Mouse (Mus musculus) c-Kit-positive CD71-positive TER-119-positive erythroid progenitor cells, embryonic 14.5 days (primary cell): ENCODE measurements around the gene Mllt1.

Experiments
- DNase-seq: peaks from one replicate; pipeline ENCODE4 v3.0.0-alpha.2; 2013; ENCODE audit warnings: low spot score

The Mllt1 gene

DNA sequence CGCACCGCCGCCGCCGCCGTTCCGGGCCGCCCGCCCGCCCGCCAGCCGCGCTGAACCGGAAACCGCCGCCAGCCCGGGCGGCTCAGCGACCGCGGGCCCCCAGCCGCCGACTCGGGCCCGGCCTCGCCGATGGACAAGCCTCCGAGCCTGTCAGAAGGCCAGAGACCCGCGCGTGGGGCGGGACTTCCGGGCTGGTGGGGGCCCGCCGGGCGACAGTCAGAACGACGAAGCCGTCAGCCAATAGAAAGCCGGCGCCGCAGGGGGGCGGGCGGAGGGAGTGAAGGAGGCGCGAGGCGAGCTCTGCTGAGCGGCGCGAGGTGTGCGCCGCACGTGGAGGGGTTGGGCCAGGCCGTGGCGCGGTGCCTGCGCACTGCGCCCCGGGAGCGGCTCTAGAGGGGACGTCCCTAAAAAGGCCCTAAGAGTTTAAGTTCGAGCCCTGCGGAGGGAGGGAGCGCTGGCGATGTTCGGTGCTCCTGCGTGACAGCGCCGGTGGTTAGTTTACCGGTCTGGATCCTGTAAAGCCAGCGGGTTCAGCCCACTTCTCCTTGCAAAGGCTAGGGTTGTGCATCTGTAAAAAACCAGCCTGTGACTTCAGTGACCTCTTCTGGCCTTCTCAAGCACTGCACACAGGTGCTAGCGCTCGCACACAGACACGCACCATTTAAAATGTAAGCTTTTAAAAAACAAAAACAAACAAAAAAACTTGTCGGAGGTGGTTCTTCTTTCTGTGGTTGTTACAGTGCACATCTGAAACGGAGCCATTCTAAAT is at the start of gene Mllt1:
Mllt1 (minus strand) TSS at position 53 of the 769 bp plus-strand sequence.
- DNase-seq = peak; percentile 94

DNA sequence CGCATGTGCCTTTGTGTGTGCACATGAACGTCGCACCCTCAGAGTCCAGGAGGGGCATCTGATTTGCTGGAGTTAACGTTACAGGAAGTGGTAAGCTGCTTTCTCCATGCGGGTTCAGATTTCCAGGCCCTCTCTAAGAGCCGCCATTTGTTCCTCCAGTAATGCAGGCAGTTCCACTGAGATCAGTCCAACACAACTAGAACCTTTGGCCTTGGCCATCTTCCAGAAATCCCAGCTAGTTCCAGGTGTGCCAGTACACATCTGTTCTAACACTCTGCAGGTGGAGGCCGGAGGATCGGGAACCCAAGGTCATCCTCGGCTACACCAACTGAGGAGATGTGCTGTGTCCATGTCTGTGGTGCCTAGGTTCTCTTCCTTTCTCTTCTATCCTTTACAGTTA is 49.7 kb upstream of the Mllt1 start:
- no peak for DNase-seq

DNA sequence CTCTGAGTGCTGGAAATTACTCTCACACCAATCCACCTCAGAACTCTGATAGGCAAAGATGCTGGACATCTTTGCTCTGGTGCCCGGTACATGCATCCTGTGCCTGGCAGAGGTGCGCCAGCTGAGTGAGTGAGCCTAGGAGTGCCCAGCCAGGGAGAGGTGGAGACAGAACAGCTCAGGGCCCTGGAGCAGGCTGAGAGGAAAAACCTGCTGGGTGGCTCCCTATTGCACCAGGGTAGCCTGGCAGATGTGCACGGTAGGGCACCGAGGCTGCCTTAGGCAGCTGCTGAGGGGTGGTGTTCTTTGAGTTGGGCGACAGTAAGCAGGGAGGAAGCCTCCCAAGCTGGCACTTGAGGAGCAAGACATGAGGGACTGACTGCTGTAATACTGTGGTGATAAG is 46.8 kb upstream of the Mllt1 start, which contains the start of gene Acer1:
Acer1 (minus strand) TSS at position 114 of the 400 bp plus-strand sequence.
- no peak for DNase-seq

DNA sequence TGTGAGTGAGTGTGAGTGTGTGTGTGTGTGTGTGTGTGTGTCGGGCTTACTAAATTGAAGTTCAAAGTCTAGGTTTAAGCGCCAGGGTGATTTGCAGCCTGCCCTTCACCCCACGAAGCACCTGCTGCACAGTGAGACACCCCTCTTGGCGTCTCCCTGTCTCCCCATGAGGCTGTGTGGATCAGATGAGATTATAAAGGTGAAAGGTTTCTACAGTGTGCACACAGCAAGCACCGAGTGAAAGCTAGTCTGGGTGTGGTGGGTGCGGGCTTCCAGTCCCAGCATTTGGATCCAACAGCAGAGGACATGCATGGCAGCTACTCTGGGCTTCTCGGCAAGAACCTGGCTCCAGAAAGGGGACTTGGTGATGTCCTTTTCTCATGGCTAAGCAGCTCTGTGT is 45.8 kb upstream of the Mllt1 start:
- no peak for DNase-seq

DNA sequence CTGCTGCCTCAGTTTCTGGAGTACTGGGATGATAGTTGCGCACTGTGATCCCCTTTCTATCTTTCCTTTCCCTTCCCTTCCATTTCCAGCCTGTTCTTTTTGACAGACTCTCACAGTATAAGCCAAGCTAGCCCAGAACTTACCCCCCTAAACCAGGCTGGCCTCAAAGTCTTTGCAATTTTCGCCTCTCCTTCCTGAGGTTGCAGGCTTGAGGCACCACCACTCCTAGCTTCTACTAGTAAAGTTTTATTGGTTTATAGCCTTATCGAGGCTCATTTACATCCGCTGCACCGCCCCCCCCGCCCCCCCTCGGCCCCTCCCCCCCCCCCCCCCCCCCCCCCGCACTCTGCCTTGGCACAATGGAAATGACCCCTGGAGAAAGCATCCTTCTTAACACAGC is 44.3 kb upstream of the Mllt1 start:
- DNase-seq = no peak

DNA sequence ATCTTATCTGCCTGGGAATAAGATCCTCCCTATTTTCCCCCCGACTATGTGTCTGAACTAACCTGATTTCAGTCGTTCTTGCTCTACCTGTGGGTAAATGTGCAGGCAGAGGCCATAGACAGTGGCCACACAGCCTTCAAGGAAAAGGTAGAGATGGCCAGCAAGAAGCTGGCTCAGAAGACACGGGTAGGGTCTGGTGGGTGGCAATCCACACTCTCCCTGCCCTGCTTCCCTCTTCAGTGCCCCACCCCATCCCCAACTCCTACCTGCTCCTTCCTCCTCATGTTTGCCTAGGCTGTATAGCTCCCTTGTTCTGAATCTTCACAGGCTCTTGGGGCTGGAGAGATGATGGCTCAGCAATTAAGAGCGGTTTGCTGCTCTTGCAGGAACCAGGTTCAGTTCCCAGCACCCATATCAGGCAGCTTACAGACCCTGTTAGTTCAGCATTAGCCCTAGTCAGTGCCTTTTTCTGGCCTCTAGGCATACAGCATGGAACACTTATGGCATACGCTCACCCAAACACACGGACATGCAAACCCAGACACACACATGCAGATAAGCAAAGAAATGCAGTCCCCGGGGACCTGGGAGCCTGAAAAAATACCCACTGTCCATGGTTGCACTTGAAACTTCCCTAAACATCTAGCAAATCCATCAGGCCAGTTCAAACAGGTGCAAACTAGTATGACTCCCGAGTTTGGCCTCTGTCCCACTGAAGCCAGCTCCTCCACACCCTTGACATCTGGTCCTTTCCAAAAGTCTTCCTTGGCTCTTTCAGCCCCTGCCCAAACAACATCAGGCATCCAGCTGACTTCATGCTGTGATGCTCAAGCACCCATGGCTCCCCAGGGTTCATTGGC is 41.5 kb upstream of the Mllt1 start:
- DNase-seq = no peak

DNA sequence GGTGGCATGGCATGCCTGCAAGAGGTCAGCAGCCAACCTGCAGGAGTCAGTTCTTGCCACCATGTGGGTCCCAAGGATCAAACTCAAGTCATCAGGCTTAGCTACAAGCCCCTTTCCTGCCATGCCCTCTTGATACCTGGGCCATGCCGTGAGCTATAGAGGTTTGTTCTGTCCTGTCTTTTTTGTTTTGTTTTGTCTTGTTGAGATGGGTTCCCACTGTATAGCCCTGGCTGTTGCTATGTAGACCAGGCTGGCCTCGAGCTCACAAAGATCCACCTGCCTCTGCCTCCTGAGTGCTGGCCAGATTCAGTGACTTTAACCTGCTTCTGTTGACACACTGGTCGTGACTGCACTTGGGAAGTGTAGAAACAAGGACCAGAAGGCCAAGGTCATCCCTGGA is 40.2 kb upstream of the Mllt1 start:
- no peak for DNase-seq

DNA sequence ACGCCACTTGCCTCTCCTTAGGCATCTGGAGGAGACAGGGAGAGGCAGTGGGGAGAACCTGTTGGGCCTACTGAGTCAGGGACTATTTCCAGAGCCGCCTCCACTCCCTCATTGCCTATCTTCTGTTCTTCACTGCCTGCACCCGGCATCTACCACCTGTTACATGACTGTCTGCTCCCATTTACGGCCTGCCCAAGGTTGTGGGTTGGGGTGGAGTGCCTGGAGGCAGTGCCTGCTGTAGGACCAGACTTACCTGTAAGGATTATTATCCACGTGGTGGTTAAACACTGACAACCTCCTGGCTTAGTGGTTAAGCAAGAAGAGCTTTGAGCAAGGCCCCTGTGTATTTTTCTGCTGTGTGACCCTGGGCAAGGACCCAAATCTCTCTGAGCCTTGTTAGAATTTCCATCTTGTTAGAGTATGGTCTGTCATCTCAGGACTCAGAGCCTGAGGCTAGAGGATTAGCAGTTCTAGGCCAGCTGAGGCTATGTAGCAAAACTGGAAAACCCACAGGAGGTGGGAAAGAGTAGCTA is 39.6 kb upstream of the Mllt1 start:
- no peak for DNase-seq

DNA sequence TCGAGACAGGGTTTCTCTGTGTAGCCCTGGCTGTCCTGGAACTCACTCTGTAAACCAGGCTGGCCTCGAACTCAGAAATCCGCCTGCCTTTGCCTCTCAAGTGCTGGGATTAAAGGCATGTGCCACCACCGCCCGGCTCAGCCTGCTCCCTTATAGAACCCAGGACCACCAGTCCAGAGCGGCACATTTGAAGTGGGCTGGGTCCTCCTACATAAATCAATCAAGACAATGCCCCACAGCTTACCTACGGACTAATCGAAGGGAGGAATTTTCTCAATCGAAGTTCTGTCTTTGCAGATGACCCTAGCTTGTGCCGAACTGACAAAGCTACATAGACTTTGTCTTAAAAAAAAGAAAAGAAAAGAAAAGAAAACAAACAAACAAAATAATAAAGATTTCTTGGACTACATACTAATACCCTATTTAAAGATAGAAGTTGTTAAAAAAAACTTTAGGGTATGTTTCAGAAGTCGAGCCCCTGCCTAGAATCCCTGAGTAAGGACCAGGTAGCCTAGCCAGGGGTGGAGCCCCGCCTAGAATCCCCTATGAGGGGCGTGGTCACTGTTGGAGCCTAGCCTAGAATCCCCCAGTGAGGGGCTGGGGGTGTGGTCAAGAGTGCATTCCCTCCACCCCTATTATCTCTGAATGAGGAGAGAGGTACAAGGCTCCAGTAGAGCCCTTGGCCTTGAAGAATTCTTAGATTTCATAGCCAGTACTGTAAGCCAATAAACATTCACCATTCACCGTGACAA is 38.9 kb upstream of the Mllt1 start:
- DNase-seq = no peak

DNA sequence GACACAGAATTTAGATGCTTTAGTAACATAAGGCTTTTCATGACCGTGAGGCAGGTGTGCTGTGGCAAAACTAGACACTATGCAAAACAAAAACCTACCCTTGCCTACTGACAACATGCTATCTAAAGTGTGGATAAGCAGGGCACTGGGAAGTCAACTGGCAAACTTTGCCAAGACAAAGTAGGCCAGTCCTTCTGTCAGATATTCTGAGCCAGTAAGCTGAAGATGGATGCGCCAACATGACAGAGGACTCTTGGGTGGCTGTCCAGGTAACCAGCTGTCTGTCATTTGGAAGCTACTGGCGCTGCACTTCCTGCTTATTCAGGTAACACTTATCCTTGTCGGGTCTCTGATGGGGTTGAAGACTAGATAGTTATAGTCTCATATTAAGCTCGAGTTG is 34.9 kb upstream of the Mllt1 start:
- no peak for DNase-seq

DNA sequence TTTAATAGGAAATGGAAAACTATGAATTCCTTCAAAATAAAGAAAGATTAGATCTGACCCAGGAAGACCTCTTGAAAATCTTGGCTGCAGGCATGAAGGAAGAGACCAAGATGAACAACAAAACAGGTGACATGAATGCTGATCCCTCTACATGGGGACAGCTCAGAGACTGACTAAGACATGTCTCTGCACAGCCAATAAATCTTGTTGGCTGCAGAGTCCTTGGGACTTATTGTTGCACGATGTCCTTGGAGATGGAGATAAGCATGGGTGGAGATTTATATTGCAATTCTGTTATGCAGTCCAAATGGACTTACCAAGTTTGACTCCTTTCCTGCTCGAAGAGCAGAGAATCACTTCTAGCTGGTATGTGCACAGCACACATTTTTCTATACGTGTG is 34.1 kb upstream of the Mllt1 start:
- no peak for DNase-seq

DNA sequence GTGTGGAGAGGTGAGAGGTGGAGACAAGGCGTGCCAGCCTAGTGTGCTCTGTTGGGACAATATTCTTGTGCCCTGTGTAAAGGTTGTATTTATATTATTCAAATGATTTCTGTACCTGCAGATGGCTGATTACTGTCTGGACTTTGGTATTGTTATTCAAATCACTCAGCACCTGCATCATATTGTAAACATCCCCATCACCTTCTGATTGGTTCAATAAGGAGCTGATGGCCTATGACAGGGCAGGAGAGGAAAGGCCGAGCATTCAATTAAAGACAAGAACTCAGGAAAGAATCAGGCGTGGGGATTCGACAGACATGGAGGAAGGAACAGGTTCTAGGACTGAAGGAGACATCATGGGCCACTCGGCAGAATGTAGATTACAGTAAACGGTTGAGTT is 28.4 kb upstream of the Mllt1 start:
- no peak for DNase-seq

DNA sequence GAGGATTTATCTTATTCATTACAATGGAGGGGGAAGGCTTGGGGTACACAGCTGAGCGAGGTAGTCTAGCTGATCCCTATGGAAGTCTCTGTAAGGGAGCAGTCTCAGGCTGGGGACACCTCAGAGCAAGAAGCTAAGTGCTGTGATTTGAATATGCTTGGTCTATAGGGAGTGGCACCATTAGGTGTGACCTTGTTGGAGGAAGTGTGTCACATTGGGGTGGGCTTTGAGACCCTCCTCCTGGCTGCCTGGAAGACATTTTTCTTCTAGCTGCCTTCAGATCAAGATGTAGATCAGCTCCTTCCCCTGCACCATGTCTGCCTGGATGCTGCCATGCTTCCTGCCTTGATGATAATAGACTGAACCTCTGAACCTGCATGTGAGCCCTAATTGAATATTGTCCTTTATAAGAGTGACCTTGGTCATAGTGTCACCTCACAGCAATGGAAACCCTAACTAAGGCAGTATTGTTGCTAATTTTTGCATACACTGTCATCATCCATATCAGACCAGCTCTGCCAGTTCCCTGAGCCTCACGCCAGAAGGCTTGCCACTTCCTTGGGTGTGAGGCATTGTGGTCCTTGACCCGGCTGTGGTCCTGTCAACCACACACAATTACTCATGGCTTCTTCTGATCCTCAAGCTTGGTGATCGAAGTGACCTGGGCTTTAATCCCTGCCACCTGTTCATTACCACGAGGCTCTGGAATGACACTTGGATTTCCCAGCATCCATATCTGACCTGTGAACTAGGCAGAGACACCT is 27.6 kb upstream of the Mllt1 start:
- no peak for DNase-seq

DNA sequence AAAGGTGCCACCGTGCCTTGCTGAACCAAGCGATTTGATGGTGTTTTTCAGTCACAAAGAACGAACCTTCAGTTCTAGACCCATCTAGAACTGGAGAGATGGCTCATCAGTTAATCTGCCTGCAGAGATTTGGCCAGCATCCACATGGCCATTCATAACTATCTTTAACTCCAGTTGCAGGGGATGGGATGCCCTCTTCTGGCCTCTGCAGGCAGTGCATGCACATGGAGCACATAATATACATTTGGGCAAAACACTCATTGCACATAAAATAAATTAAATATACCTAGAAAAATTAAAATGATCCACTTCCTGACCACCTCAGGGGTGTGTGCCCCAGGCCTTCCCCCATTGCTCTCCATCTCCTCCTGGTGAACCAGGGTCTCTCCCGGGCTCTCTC is 26.7 kb upstream of the Mllt1 start:
- DNase-seq = no peak

DNA sequence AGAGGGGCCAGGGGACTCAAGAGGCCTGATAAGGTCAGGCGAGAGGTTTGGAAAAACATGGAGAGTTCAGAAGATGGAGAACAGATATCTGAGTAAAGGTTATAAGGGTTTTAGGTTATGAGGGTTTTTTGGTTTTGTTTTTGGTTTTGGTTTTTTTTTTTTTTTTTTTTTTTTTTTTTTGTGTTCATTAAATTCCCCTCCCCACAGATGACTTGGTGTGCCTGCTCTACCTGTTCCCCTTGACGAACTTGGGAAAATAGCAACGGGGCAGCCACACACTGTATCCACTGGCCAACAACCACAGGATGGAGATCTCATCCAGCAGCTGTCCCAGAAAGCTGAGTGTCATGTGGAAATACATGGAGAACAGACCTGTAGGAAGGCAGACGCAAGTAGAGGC is 23.5 kb upstream of the Mllt1 start:
- no peak for DNase-seq

DNA sequence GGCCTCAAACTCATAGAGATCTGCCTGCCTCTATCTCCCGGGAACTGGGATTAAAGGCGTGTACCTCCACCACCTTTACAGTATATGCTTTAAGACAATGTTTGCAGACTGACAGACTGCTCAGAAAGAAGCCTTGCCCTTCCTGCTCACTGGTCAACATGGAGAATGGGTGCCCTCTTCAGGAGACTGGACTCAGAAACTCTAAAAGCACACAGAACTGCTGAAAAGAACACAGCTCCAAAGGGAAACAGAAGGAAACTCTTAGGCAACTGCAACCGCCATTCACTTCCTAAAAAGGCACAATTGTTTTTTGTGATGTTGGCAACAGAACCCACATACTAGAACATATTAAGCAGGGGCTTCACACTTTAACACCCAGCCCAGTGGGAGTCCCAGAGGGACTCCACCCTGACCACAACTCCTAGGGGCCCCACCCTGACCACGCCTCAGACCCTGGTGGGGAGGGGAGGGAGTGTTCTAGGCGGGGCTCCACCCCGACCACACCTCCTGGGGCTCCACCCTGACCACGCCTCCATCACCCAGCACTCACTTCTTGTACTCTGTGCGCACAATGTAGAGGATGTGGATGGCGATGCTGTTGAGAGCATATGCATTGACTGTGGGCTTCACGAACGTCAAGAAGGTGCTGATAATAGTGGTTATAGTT is 22.7 kb upstream of the Mllt1 start:
- DNase-seq = peak; percentile 74

DNA sequence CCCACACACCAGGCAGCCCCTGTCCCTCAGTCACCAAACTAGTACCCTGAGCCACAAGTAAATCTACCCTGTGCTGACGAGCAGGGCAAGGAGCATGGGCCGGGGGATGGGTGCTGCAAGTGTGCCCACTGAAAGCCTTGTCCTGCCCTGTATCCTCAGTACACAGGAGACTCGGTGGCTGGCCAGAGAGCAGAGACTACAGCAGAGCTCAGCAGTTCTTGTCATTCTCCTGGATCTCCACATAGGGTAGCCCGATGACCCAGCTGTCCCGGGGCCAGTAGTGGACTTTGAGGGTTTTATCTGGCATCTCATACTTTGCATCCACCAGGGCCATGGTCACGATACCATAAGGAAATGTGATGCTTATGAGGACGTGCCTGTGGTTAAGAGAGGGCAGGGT is 19.7 kb upstream of the Mllt1 start:
- DNase-seq = no peak

DNA sequence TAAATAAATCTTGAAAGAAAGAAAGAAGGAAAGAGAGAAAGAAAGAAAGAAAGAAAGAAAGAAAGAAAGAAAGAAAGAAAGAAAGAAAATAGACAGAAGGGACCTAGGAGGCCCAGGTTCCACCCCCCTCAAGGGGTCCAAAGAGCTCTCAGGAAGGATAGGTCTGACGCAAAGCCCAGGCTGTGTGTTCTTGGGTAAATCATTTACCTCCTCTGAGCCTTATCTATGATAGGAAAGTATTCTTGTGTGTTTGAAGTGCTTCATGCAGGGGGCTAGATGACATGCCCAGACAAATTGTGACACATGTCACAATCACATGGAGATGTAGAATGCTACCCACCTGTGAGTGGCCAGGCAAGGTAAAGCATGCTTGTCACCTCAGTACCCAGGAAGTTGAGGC is 17.4 kb upstream of the Mllt1 start:
- no peak for DNase-seq

DNA sequence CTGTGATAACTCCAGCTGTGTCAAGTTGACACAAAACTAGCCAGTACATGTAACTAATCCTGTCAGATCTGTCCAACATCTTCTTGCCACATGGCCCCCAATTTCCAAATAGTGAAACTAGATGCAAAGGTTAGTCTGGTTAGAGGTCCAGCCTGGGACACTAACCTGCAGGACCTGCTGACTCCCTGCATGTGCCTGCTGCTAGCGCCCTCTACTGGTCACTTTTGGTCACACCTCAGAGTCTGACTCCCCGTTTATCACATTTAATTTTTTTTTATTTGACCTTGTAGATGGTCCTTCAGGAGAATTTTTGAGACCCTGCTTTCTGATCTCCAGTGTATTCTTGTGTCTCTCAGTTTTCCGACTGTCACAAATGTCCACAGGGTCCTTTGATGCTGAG is 15.7 kb upstream of the Mllt1 start:
- DNase-seq = peak; percentile 69

DNA sequence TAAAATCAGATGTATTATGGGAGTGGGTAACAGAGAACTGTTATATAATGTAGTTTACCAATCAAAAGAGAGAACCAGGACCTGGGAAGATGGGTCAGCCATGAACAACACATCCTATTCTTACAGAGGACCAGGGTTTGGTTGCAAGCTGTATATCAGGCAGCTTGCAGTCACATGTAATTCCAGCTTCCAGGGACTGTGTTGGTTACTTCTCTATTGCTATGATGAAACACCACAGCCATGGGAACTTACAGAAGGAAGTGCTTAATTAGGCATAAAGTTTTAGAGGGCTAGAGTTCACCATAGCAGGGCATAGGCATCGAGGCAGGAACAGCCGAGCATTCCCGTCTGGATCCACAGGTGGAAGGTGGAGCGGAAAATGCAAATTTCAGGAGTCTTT is 3.5 kb upstream of the Mllt1 start:
- DNase-seq = no peak

DNA sequence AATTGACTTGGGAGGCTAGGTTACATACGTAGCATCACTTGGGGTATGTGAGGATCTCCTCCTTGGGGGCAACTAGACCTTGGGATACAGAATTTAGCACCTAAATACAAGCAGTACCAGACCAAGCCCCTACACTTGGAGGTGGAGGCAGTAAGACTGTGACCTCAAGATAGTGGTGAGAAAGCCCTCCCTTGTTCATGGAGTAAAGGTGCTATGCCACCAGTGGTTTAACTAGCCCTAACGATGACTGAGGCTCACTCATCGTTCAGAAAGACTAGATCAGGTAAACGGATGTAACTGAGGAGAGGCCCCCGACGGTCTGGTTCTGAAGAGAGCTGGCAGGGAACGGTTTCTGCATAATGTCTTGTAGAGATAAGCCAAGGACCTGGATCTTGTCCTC is 1.5 kb upstream of the Mllt1 start:
- no peak for DNase-seq
